Mouse (Mus musculus): ENCODE measurements at regions not wholly inside any gene's neighbourhood (a gene's known extent, or its start where the extent isn't known, plus 50 kb on each side); places are given as distances from the start of the nearest gene placed in this dataset.

DNA sequence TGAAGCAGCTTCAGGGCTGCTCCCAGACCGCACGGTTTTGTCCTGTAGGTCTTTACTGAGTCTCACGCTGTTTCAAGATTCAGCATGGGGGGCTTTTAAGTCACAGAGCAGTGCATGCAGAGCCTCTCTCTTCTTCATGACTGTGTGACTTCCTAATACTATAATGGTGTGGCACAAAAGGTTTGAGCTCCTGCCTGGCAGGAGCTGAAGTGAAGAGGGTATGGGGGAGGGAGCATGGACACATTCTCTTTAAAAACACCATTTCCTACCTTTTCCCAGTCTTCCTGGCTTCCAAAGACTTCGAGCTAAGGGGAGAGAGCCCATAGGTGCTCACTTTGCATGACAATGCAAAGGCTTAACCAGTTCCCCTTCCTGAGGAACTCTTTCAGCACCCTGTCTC lies 934.9 kb upstream of the Gm5150 start:
- DNase-seq = no peak

GRCm38 (mm10) chr3:16939533-16939932 lies 933.3 kb upstream of the Gm5150 start:
- no peak for DNase-seq

DNA sequence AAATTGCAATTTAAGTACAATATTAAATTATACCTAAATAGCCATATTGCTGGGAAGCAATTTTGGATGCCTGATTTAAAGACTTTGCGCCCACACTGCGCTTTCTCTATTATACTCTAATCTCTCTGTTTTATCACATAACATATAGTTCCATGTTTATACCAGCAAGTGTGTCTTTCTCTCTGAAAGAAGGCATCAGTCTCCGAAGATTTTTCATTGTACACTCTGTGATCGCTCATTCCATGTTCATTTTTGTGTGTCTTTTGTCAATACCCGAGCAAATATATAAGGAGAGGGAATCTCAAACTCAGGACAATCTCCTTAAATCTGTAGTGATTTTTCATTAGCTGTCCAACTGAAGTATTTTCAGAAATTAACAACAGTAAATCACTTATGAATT lies 932.9 kb upstream of the Gm5150 start:
- no peak for DNase-seq

GRCm38 (mm10) chr3:16938491-16939001 lies 932.3 kb upstream of the Gm5150 start:
- no peak for DNase-seq

- peak in 1 of 2 experiments; percentile 11 for DNase-seq
These were observed 924.1 kb upstream of the Gm5150 start for GRCm38 (mm10) chr3:16930299-16930698.

- DNase-seq = no peak
These were observed 923.6 kb upstream of the Gm5150 start for GRCm38 (mm10) chr3:16929846-16930245.

- DNase-seq = no peak
These were observed 917.8 kb upstream of the Gm5150 start for GRCm38 (mm10) chr3:16924018-16924417.

GRCm38 (mm10) chr3:16923234-16923914 lies 917.1 kb upstream of the Gm5150 start:
- DNase-seq = no peak

GRCm38 (mm10) chr3:16921330-16921729 lies 915.1 kb upstream of the Gm5150 start:
- DNase-seq = no peak

DNA sequence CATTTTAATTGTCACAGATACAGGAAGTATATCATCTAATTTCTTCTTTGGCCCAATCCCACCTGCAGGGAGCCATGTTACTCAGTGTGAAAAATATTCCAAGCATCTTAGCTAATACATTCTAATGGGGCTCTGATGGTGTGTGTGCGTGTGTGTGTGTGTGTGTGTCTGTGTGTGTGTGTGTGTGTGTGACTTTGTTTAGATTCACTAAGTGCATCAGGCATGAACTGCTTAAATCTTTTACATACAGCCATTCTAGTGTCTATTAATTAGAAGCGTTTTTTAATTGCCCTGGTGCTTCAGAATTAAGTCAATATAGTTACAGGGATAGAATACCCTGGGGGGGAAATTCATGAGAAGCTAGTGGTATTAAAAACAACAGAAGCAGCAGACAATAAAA lies 912.1 kb upstream of the Gm5150 start:
- DNase-seq = no peak

GRCm38 (mm10) chr3:16916072-16916403 lies 909.8 kb upstream of the Gm5150 start:
- DNase-seq = no peak

DNA sequence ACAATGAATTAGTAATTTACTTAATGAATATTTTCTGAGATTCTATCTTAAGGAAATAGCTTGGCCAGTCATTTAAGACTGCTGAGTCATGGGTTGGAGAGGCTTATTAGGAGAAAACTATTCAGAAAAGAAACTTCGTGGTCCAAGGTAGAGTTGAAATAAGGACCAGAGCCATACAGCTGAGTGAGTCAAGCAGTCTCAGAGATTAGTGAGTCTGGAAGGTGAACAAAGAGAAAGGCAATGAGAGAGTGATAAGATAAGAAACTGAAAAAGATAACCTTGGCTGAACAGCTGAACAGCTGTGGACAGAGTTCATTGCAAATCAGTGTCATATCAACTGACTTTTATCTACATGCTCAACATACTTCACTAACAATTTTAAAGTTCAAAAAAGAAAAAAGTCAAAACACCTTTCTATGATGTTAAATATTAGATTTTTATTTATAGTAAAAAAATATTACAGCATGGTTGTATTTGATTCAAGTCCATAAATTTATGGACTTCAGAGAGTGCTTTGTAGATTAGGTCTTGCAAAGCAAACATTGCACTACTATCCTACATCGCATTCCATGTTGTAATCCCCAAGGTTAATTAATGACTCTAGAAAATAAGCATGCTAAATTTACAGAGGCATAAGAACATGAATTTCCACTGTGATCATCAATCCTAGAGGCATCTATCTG lies 909.3 kb upstream of the Gm5150 start:
- no peak for DNase-seq

DNA sequence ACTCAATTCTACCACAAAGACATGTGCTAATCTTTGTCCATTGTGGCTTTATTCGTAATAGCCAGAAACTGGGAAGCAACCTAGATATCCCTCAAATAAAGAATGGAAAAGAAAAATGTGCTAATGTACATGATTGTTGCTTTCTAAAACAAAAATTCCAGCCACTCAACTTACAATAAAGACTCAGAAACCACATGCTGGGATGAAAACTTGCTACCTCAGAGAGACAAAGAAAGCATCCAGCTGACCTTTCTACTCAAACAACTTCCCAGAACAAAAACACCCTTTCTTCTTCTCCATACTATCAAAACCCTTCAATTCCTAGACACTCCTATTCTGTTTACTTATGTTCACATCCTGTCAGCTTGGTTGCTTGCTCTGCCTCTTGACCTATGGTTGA lies 881.9 kb upstream of the Gm5150 start:
- no peak for DNase-seq

GRCm38 (mm10) chr3:16872337-16873117 lies 866.3 kb upstream of the Gm5150 start:
- DNase-seq = no peak

GRCm38 (mm10) chr3:16860034-16860433 lies 853.8 kb upstream of the Gm5150 start:
- DNase-seq = no peak

GRCm38 (mm10) chr3:16858931-16859330 lies 852.7 kb upstream of the Gm5150 start:
- DNase-seq = no peak

DNA sequence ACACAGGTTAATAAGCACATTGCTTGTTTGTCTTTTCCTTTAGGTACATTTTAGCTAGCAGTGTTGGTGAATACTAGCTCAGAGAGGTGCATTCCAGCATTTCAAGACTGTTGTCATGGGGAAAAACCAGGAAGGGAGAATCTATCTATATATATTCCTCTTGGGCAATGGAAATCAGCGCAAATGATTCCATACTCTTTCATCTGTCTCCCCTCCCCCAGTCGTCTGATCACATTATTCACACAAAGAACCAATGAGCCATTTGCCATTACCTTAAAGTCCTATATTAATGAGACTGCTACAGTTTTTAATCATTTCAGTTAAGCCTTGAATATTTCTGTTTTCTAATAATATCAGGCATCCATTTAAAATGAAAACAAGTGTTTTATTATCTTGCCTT lies 849.0 kb upstream of the Gm5150 start:
- no peak for DNase-seq

DNA sequence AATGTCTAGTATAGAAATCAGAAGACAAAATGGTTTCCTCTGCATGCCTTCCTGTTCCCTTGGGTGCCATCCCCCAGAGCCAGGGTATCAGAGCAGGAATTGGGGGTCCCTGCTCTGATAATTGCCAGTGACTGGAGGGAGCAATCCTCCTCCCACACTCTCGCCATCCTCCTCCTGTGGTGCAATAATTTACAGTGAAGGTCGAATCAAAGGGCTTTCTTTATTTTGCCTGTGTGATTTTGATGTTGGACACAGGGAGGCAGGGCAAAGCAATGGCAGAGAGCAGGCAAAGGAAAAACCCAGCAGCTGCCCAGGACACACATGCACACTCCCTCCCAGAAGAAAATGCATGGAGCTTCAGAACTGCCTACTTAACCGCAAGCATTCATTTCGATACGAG lies 847.8 kb upstream of the Gm5150 start:
- DNase-seq = no peak

DNA sequence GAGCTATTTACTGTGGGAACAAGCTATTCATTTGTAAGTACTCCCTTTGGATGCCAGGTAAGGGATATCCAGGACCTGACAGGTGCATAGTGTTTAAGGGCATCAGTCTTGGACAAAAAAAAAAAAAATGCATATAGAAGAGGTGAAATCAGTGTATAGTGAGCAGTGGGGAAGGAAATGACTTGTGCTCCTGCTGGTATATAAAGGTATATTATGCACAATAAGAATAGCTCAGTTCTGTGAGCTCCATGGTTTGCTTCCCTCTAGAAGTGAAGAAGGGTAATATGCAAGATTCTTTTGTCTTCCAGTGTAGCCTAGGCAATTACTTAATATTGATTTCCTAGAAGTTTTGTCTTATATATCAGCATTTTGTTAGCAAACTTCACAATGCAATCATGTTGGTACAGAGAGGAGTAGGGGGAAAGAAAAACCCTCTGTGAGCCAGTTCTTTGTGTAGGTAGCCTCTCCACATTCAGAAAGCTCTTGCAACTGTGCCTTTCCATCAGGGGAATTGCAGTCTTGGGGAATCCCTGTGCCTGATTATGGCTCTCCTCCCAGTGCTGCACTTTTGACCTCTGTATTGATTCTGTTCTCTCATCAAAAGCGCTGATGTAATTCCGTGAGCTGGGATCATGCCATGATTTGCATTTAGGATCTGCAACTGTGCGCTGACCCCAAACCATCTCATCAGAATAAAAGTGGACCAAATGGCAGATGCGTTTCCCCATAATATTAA lies 840.7 kb upstream of the Gm5150 start:
- no peak for DNase-seq

DNA sequence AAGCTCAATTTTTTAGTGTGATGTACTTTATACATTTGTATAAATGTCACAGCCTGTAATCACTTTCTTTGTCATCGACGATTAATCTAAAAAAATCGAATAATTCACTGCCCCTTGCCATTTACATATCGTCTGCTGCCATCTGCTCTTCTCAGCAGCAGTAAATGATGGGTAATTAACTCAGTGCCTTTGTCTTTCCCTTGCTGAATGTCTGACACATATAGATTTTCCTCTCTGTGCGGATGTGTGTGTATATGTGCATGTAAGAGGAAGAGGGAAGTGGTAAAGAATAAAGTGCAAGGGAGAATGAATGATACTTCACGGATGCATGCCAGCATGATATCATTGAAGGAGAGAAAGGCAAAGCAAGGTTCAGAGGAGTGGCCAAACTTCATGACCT lies 814.3 kb upstream of the Gm5150 start:
- DNase-seq = no peak

- no peak for DNase-seq
These were observed 813.2 kb upstream of the Gm5150 start for GRCm38 (mm10) chr3:16819218-16820122.

DNA sequence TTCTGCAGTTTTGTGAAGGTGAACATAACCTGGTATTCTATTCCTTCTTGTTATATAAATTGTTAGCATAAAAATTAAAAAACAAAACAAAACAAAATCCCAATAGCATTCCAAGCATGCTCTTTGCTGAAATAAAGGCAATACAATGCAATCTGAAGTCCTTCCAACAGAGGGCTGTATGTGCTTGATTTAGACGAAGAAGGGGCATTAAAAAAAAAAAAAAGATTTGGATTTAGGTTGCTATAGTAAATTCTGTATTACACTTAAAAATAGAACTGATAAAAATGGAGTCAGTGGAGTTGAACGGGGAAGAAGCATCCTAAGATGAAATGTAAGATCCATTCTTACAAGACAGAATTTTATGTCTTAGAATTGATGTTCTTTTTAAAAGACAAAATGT lies 810.6 kb upstream of the Gm5150 start:
- no peak for DNase-seq
